Mouse (Mus musculus): ENCODE measurements at regions not wholly inside any gene's neighbourhood (a gene's known extent, or its start where the extent isn't known, plus 50 kb on each side); places are given as distances from the start of the nearest gene placed in this dataset.

- TF ChIP-seq EP300 (IDR thresholded peaks at IDR 0.05; ENCODE audit: low read depth): no peak
- no peak for TF ChIP-seq CTCF (IDR thresholded peaks at IDR 0.05; ENCODE audit: low read depth)
Observed at GRCm38 (mm10) chr1:80899281-80899680, 141.0 kb upstream of the Dock10 start.
